Mouse (Mus musculus): ENCODE data around the gene Zfp768. TPM values are rescaled to one million over a fixed set of nuclear protein-coding genes. Genes with fewer than 3 reads are reported as not detected.

Gene Zfp768
- polyA plus RNA-seq, 1 experiment from 2014 or later, result 13.9 TPM

DNA sequence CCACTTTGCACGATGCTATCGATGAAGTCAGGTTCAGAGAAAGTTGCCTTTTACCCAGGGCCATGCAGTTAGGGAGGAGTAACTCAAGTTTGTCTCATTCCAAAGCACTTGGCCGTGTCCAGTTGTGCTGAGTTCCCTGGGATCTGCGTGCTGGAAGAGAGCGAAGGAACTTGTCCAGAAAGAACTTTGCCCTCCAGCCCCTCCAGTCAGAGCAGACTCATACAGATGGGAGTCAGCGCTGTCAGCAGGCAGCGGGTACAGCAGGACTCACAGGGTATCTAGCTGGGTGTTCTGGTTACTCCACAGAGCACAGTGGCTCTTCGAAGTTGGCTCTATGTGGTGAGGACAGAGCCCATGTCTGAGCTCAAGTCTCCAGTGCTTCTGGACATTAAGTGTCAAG is 19.8 kb downstream of the Zfp768 start:
- ATAC-seq (ENCODE audit: insufficient read depth, low FRiP score), result no peak
- WGBS, result 83% methylated on average over 8 of the region's 8 CpGs

GRCm38 (mm10) chr7:127324944-127325343 is 20.4 kb downstream of the Zfp768 start:
- Histone ChIP-seq H3K27me3 (ENCODE audit: control insufficient read depth, insufficient read depth, low read length) (no peaks in the 10 kb centered on the region), H3K36me3 (ENCODE audit: control insufficient read depth, insufficient read depth, low read length) (no peaks in the 10 kb centered on the region), H3K9me3 (replicated peaks; ENCODE audit: control insufficient read depth, low read length) (no peaks in the 10 kb centered on the region), H3K4me1 (ENCODE audit: control insufficient read depth, insufficient read depth, low read length) (no peaks in the 10 kb centered on the region), H3K27ac (ENCODE audit: low read length) (no peak overlapping the region), H3K4me3 (replicated peaks; ENCODE audit: low read length) (no peak overlapping the region), H3K9ac (ENCODE audit: low read length) (no peak overlapping the region), H3K4me2 (ENCODE audit: low read depth, low read length) (no peak overlapping the region)
- WGBS, result 84% methylated on average over 7 of the region's 7 CpGs
- no peak for ATAC-seq (ENCODE audit: insufficient read depth, low FRiP score)

More for the DNA sequence above, 19.8 kb downstream of the Zfp768 start:
- H3K27me3 ChIP-seq (ENCODE audit: control insufficient read depth, insufficient read depth, low read length), result no peaks in the 10 kb centered on the region
- no peaks in the 10 kb centered on the region for H3K9me3 ChIP-seq (replicated peaks; ENCODE audit: control insufficient read depth, low read length)
- H3K4me2 ChIP-seq (ENCODE audit: low read depth, low read length), result no peak overlapping the region
- H3K4me3 ChIP-seq (replicated peaks; ENCODE audit: low read length), result no peak overlapping the region
- no peak overlapping the region for H3K9ac ChIP-seq (ENCODE audit: low read length)
- no peaks in the 10 kb centered on the region for H3K36me3 ChIP-seq (ENCODE audit: control insufficient read depth, insufficient read depth, low read length)
- no peak overlapping the region for H3K27ac ChIP-seq (ENCODE audit: low read length)
- no peaks in the 10 kb centered on the region for H3K4me1 ChIP-seq (ENCODE audit: control insufficient read depth, insufficient read depth, low read length)

GRCm38 (mm10) chr7:127322085-127322484 is 23.3 kb downstream of the Zfp768 start:
- Histone ChIP-seq H3K27ac (ENCODE audit: low read length) (no peak overlapping the region), H3K4me2 (ENCODE audit: low read depth, low read length) (no peak overlapping the region), H3K9me3 (replicated peaks; ENCODE audit: control insufficient read depth, low read length) (no peaks in the 10 kb centered on the region), H3K27me3 (ENCODE audit: control insufficient read depth, insufficient read depth, low read length) (no peaks in the 10 kb centered on the region), H3K9ac (ENCODE audit: low read length) (no peak overlapping the region), H3K4me3 (replicated peaks; ENCODE audit: low read length) (no peak overlapping the region), H3K36me3 (ENCODE audit: control insufficient read depth, insufficient read depth, low read length) (no peaks in the 10 kb centered on the region), H3K4me1 (ENCODE audit: control insufficient read depth, insufficient read depth, low read length) (no peaks in the 10 kb centered on the region)
- ATAC-seq (ENCODE audit: insufficient read depth, low FRiP score), result no peak
- WGBS, result 39% methylated on average over 5 of the region's 5 CpGs

GRCm38 (mm10) chr7:127321106-127321505 is 24.3 kb downstream of the Zfp768 start:
- Histone ChIP-seq H3K4me1 (ENCODE audit: control insufficient read depth, insufficient read depth, low read length) (no peaks in the 10 kb centered on the region), H3K9ac (ENCODE audit: low read length) (no peak overlapping the region), H3K9me3 (replicated peaks; ENCODE audit: control insufficient read depth, low read length) (no peaks in the 10 kb centered on the region), H3K4me2 (ENCODE audit: low read depth, low read length) (no peak overlapping the region), H3K36me3 (ENCODE audit: control insufficient read depth, insufficient read depth, low read length) (no peaks in the 10 kb centered on the region), H3K27ac (ENCODE audit: low read length) (no peak overlapping the region), H3K27me3 (ENCODE audit: control insufficient read depth, insufficient read depth, low read length) (no peaks in the 10 kb centered on the region), H3K4me3 (replicated peaks; ENCODE audit: low read length) (no peak overlapping the region)
- WGBS, result 64% methylated on average over 4 of the region's 4 CpGs
- no peak for ATAC-seq (ENCODE audit: insufficient read depth, low FRiP score)

DNA sequence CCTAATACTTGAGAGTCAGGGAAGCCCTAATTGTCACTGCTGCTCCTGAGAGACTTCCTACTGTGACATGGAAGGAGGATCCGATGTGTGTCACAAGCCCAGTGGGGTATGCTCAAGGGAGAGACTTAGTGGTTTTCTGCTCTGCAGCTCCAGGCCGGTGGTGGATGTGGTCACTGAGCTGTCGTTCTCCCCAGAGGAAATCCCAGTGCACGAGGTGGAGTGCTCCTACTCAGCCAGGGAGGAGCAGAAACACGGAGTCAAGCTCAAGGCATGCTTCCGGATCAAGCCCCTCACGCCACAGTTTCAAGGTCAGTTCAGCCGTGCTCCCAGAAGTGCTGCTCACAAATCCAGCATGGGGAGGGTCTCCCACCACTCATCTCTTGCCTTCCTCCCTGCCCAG is 31.5 kb downstream of the Zfp768 start:
- H3K4me2 ChIP-seq (ENCODE audit: low read depth, low read length), result no peak overlapping the region
- H3K36me3 ChIP-seq (ENCODE audit: control insufficient read depth, insufficient read depth, low read length), result no peaks in the 10 kb centered on the region
- H3K27ac ChIP-seq (ENCODE audit: low read length), result no peak overlapping the region
- no peak for ATAC-seq (ENCODE audit: insufficient read depth, low FRiP score)
- WGBS, result 47% methylated on average over 8 of the region's 8 CpGs
- no peaks in the 10 kb centered on the region for H3K27me3 ChIP-seq (ENCODE audit: control insufficient read depth, insufficient read depth, low read length)
- H3K4me1 ChIP-seq (ENCODE audit: control insufficient read depth, insufficient read depth, low read length), result no peaks in the 10 kb centered on the region
- no peak overlapping the region for H3K4me3 ChIP-seq (replicated peaks; ENCODE audit: low read length)
- H3K9ac ChIP-seq (ENCODE audit: low read length), result no peak overlapping the region
- H3K9me3 ChIP-seq (replicated peaks; ENCODE audit: control insufficient read depth, low read length), result no peaks in the 10 kb centered on the region

DNA sequence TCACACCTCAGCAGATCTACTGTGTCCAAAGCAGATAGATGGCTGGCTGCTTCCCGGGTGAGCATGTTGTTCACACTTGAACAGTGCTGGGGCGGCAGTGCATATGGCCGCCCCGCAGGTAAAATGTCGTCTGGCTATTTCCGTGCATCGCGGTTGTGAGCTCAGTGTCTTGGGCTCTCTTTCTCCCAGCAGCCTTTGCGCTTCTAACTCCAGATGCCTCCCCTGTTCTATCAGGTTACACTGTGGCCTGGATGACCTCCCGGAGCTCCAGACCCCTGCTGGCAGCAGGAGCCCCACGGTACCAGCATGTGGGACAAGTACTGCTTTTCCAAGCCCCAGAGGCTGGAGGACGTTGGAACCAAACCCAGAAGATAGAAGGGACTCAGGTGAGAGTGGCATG is 35.4 kb downstream of the Zfp768 start:
- no peaks in the 10 kb centered on the region for H3K4me1 ChIP-seq (ENCODE audit: control insufficient read depth, insufficient read depth, low read length)
- 59% methylated on average over 12 of the region's 12 CpGs for WGBS

DNA sequence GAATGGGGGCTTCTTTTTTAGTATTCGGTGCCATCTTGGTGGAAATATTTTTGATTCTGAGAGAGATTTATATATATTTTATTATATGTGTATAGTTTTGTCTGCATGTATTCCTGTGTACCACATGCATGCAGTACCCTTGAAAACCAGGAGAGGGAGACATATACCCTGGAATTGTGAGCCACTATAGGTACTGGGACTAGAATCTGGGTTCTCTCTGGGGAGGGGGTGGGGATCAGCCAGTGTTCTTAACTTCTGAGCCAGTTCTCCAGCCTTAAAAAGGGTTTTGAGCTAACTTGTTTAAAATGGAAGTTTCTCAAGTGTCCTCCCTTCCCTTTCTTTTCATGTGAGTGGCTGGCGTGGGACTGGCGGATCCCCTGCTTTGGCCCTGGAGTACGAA is 36.5 kb downstream of the Zfp768 start:
- Histone ChIP-seq H3K4me1 (ENCODE audit: control insufficient read depth, insufficient read depth, low read length) (no peaks in the 10 kb centered on the region), H3K36me3 (ENCODE audit: control insufficient read depth, insufficient read depth, low read length) (no peaks in the 10 kb centered on the region), H3K9ac (ENCODE audit: low read length) (no peak overlapping the region), H3K4me2 (ENCODE audit: low read depth, low read length) (no peak overlapping the region), H3K9me3 (replicated peaks; ENCODE audit: control insufficient read depth, low read length) (no peaks in the 10 kb centered on the region), H3K4me3 (replicated peaks; ENCODE audit: low read length) (no peak overlapping the region), H3K27me3 (ENCODE audit: control insufficient read depth, insufficient read depth, low read length) (no peaks in the 10 kb centered on the region), H3K27ac (ENCODE audit: low read length) (no peak overlapping the region)
- 69% methylated on average over 4 of the region's 4 CpGs for WGBS
- ATAC-seq (ENCODE audit: insufficient read depth, low FRiP score), result peak; percentile 78; the same call in 1 of the 2 replicates

More for the DNA sequence above, 35.4 kb downstream of the Zfp768 start:
- Histone ChIP-seq H3K27me3 (ENCODE audit: control insufficient read depth, insufficient read depth, low read length) (no peaks in the 10 kb centered on the region), H3K27ac (ENCODE audit: low read length) (no peak overlapping the region), H3K4me2 (ENCODE audit: low read depth, low read length) (no peak overlapping the region), H3K36me3 (ENCODE audit: control insufficient read depth, insufficient read depth, low read length) (no peaks in the 10 kb centered on the region), H3K4me3 (replicated peaks; ENCODE audit: low read length) (no peak overlapping the region), H3K9ac (ENCODE audit: low read length) (no peak overlapping the region), H3K9me3 (replicated peaks; ENCODE audit: control insufficient read depth, low read length) (no peaks in the 10 kb centered on the region)
- ATAC-seq (ENCODE audit: insufficient read depth, low FRiP score), result no peak

GRCm38 (mm10) chr7:127308431-127308830 is 37.0 kb downstream of the Zfp768 start:
- no peaks in the 10 kb centered on the region for H3K36me3 ChIP-seq (ENCODE audit: control insufficient read depth, insufficient read depth, low read length)
- H3K4me1 ChIP-seq (ENCODE audit: control insufficient read depth, insufficient read depth, low read length), result no peaks in the 10 kb centered on the region
- no peak overlapping the region for H3K9ac ChIP-seq (ENCODE audit: low read length)
- no peak overlapping the region for H3K4me3 ChIP-seq (replicated peaks; ENCODE audit: low read length)
- 72% methylated on average over 2 of the region's 2 CpGs for WGBS
- peak; percentile 74 for ATAC-seq (ENCODE audit: insufficient read depth, low FRiP score)
- no peak overlapping the region for H3K27ac ChIP-seq (ENCODE audit: low read length)
- no peaks in the 10 kb centered on the region for H3K9me3 ChIP-seq (replicated peaks; ENCODE audit: control insufficient read depth, low read length)
- H3K27me3 ChIP-seq (ENCODE audit: control insufficient read depth, insufficient read depth, low read length), result no peaks in the 10 kb centered on the region
- H3K4me2 ChIP-seq (ENCODE audit: low read depth, low read length), result no peak overlapping the region

DNA sequence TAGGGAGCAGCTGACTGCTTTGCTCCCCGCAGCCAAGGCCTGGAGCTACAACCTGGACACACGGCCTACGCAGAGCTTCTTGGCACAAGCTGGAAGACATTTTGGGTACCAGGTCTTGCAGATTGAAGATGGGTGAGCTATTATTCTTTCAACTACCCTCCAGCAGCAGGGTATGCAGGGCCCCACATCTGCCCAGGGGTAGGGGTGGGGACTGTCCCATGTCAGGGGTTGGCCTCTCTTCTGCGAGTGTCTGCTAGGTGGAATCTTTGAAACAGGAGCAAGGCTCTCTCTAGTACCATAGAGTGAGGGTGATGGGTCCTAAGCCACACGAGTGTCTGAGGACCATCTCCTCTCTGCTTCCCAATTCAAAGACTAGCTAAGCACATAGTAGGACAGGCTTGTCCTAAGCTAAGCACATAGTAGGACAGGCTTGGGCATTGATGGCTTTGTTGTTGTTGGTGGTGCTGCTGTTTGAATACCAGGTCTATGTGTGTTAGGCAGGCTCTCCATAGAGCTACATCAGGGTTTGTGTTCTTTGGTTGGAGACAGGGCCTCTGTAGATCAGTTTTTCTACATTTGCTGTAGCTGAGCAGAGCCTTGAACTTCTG is 47.7 kb downstream of the Zfp768 start:
- no peak for ATAC-seq (ENCODE audit: insufficient read depth, low FRiP score)
- H3K27me3 ChIP-seq (ENCODE audit: control insufficient read depth, insufficient read depth, low read length), result no peaks in the 10 kb centered on the region
- WGBS, result 93% methylated on average over 5 of the region's 5 CpGs
- H3K4me3 ChIP-seq (replicated peaks; ENCODE audit: low read length), result no peak overlapping the region
- H3K9ac ChIP-seq (ENCODE audit: low read length), result no peak overlapping the region
- H3K4me2 ChIP-seq (ENCODE audit: low read depth, low read length), result no peak overlapping the region
- H3K27ac ChIP-seq (ENCODE audit: low read length), result no peak overlapping the region
- H3K4me1 ChIP-seq (ENCODE audit: control insufficient read depth, insufficient read depth, low read length), result no peaks in the 10 kb centered on the region
- no peaks in the 10 kb centered on the region for H3K9me3 ChIP-seq (replicated peaks; ENCODE audit: control insufficient read depth, low read length)
- H3K36me3 ChIP-seq (ENCODE audit: control insufficient read depth, insufficient read depth, low read length), result no peaks in the 10 kb centered on the region

All from stomach, embryonic 16.5 days (tissue).